Mouse (Mus musculus) erythroblast, adult 5-6 weeks (primary cell): ENCODE data around the gene Sdhd. TPM values are rescaled to one million over a fixed set of nuclear protein-coding genes. Genes with fewer than 3 reads are reported as not detected.

ENCODE experiments used
- ATAC-seq: replicated peaks from 2 replicates; pipeline ENCODE4 v1.8.0; 2016; ENCODE audit warnings: moderate number of reproducible peaks, mild to moderate bottlenecking, moderate TSS enrichment, inconsistent platforms; ENCODE audit not compliant: poor library complexity, low FRiP score, severe bottlenecking
- total RNA-seq, 2 experiments: library from RNA; stranded (forward) in 1 of 2; stranded (reverse) in 1 of 2; fragments of 150-400 nt in 1 of 2; fragments of 200-764, 138-1000 nt in 1 of 2; gene quantifications; 2 replicates each; pipeline versions ENCODE4 v1.2.3 to v1.2.4; 2015 to 2017; ENCODE audit warnings: low replicate concordance in 2 of 2

The Sdhd gene
- total RNA-seq, 2 experiments from 2014 or later = 26.2 to 50.0 TPM

DNA sequence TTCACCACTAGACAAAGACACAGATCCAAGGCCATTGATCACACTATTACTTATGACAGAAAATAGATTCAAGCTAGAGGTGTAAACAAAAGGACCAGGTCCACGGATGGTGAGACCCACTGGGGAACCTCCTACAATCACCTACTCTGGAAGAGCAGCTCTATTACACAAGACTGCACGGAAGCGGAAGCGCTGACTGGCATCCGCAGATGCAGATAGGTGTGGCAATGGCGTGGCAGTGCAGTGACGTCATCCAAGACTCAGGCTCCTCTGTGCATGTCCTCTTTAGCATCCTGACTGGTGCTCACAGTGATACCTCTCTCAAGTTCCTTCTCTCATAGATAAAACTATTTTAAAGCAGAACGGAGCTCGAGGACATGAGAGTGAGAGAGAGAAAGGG lies 10.7 kb downstream of the Sdhd start:
- ATAC-seq = no peak

DNA sequence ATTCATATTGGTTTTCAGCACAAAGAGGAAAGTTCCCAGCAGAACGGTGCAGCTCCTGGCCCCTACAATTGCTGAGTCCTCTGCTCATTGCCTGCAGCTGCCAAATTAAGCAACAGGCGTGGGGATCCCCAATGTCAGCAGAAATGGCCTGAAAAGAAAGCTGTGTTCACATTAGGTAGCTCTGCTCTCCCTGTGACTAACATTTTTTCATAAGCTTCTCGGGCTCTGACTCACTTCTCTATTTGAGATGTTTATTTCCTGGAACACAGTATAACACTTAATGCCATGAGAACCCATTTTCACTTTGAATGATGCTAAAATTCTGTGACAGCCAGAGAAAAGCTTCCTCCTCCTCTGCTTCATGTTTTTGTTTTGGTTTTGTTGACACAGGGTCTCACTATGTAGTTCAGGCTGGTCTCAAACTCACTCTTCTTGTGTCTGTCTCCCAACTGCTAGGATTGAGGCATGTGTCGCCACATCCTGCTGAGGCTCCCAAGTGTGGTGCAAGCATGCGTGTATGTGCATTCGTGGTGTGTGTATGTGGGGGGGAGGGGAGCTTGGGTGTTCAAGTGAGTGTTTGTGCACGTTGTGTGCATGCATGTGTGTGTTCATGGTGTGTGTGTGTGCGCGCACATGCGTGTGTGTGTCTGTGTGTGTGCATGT lies 12.6 kb downstream of the Sdhd start:
- no peak for ATAC-seq

DNA sequence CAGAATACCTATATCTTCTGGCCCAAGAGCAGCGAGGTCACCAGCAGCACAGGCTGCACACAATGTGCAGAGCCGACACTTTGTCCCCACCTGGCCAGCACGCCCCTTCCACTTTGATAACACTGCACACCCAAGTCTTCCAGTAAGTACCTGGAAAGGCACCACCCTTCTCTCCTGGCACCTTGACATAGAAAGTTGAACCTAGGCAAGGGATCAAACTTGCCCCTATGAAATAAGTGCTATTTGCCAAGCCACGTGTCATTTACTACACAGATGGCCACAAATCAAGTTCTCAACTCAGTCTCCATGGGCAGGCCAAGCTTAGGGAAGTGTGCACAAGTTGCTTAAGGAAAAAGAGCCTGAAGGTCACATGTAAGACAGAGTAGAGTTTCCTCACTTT lies 16.7 kb downstream of the Sdhd start:
- ATAC-seq = no peak

DNA sequence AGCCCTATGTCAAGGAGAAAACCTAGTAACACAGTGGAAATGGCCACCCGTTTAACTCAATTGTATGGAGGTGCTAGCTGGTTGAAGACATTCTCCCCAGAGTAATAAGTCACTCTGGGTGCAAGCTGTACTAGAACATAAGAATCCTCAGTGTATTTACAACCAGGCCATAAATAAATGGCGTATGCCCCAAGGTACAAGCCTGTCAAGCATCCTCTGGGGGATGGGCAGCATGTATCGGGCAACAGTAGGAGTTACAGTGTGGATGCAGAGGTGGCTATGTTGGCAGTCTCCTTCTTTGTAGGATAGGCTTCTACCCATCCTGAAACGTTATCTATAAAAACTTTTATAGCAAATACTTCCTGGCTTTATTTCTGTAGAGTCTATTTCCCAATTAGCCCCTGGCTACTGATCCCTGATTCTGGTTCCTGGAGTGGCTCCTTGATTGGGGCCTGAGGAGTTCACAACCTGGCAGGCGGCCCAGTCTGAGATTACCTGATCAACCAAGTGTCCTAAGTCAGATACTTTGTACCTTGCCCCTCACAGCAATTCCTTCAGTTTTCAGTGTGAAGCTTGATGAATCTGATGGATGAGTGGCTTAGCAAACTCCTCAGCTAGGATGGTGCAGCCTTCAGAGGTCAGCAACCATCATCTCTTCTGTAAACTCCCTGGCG lies 18.3 kb downstream of the Sdhd start:
- ATAC-seq = no peak

DNA sequence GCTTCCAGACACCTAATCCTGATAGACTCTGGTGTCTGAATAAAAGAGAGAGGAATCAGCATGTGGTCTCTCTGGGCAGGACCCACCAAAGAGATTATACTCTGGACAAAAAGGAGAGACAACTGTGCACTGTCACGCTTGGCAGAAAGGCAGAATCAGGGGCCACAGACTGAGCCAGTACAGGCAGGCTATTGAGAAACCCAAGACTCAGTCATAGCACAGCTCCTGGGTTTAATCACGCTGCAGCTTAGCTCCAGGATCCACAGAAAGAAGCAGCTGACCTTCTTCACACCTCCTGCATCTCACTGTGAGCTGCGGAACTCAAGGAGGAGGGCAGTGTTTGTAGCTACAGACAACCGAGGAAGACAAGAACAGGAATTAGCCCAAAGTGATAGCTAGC lies 23.2 kb downstream of the Sdhd start:
- no peak for ATAC-seq

DNA sequence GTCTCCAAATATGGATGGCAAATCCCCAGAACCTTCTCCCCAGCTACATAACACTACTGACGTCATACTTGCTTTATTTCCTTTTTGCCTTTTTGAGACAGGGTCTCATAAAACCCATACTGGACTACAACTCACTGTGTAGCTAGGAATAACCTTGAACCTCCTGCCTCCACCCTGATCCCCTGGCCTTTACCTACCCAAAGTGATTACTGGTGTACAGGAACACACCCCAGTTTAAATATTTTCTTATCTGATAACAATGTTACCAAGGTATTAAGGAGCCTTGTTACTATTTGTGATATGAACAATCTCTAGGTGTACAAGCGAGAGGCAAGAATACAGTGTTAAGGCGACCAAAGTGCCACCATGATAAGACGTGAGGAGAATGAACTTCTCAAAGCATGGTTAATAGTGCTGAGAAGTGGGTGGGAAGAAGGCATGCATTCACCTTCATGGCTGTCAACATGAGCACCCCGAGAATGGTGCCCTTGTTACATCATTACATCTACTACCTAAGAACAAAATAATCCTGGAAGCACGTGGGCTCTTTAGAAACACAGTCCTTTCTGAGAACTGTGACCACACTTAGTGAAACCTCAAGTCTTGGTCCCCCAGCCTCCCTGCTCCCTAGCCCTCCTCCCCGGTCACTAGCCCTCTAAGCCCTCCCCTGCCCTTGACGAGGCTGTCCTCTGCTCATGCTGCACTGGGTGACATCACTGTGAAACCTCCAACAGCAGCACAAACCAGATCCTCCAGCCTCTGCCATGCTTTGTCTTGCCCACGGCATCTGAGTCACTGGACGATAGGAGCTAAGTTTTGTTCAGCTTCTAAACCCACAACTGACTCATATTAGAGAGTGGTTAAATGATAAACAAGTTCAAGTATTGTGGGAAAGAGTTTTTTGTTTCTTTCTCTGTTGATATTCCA lies 33.8 kb downstream of the Sdhd start:
- no peak for ATAC-seq

DNA sequence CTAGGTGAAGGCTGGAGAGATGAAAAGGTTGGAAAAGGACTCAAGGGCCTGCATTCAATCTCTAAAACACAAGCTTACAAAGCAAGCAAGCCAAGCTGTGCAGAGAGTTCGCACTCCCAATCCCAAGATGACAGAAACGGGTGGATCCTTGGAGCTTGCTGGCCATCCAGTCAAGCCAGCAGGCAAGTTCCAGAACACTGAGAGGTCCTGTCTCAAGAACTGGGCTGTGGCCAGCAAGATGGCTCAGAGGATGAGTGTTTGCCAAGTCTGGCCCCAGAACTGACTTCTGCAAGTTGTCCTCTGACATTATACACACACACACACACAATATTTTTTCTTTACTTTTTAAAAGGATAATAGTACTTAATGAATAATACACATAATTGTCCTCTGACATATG lies 35.7 kb downstream of the Sdhd start:
- no peak for ATAC-seq

DNA sequence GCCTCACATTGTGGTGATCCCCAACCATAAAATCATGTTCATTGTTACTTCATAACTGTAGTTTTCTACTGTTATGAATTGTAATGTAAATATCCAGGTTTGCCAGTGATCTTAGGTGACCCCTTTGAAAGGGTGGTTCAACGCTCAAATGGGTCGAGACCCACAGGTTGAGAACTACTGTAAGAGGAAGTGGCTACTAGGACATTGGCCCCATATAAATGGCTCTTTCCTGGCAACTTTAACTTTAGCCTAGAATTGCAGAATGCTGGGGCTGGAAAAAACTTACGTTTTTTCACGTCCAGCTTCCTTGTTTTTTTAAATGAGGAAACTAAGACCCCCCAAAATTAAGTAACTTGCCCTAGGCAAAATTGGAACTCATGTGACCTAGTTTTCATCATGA lies 36.2 kb downstream of the Sdhd start:
- no peak for ATAC-seq

DNA sequence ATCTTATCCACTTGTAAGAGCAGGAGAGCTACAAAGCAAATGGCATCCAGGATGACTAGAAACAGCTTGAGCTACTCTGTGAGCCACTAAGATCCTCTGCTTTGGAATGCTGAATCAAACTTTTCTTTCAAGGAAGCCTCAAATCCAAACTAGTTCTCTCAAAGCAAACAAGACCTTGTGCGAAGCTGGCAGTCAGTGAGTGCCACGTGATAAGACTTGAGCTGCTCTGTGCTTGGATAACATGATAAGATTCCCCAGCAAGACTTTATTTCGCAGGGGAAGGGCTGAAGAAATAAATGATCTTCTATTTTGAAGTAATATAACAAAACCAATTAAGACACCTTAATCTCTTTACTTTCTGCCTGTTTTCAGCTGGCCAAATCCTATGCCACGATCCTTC lies 37.7 kb downstream of the Sdhd start:
- no peak for ATAC-seq

DNA sequence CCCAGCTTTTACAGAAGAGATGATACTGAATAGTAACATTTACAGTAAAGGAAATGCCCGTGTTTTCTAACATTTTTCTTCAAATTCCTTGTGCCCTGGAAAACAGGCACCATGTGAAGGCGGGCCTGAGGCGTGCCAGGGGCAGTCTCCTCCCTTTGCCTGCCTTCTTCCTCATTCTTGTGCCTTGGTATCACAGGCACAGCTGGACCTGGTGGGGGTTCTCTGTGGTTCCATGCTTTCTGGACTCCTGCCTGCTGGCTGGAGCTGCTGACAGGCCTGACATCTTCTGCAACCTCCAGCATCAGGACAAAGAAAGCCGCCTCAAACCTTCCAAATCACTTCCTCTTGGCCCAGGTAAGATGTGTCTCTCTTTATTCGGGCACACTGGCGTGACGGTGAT lies 38.4 kb downstream of the Sdhd start:
- no peak for ATAC-seq

DNA sequence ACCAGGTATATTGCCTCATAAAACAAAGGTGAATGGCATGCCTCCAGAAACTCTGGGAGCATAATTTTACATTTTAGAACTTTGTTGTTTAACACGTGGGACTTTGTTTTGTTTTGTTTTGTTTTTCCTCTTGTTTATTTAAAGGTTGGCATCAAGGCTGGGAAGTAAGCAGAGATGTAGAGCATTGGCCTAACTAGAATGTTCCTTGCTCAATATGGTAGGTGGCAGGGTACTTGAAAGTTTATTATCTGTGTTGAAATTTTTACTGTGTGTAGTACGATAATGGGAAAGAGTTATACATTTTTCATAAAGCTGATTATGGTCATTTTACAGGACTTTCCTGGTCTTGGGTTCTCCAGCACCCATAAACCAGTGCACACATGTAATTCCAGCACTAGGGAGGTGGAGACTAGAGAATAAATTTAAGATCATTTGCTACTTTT lies 41.7 kb downstream of the Sdhd start:
- ATAC-seq = no peak

DNA sequence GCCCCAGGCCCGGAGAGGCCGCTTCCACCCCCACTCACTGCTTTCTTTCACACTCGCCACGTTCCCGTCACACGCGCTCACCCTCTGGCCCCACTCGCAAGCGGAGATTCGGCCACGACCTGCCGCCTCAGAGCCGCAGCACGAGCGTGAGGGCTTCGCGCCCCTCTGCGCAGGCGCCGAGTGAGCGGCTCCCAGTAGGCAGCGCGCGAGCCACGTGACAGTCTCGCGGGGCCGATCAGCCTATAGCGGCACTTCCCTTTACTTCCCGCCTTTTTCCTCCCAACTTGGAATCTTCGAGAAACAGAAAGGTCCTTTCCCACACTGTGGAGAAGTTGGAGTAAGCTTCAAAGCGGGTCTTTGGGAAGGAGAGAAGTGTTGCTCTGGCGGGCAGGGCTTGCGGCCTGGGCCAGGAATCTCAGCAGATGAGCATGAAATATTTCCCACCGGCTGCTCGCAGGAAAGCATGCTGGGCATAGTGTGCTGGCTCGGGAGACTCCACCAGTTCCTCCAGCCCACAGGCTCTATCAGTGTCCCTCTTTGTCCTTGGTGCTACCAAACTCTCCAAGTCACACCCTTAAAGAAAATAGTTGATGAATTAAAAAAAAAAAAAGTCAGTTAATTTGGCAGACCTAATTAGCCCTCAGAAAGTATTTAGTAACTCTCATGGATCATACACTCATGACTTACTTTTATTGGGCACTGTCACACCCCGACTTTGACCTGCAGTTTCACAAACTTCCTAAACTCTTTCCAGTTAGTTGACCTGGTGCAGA lies 42.3 kb downstream of the Sdhd start, which contains the start of gene Tex12:
Gene Tex12, minus strand, starts transcription at position 181 of the 773 bp plus-strand sequence.
- no peak for ATAC-seq

DNA sequence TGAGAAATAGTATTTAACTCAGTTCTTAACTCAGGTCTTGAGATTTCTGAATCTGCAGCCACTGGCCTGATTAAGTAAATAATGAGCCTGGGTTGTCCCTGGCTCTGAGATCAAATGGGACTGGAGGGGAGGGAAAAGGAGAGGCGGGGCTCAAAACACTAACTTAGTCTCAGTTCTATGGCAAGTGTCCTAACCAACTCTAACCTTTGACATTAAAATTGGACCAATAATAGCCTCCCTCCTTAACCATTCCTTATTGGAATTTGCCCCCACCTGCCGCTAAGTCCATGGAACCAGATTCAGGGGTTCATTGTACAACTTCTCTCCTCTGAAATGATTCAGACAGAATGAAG lies 48.5 kb downstream of the Sdhd start, which contains the start of gene Bco2:
Gene Bco2, minus strand, starts transcription at position 88 of the 353 bp plus-strand sequence.
- ATAC-seq = no peak

DNA sequence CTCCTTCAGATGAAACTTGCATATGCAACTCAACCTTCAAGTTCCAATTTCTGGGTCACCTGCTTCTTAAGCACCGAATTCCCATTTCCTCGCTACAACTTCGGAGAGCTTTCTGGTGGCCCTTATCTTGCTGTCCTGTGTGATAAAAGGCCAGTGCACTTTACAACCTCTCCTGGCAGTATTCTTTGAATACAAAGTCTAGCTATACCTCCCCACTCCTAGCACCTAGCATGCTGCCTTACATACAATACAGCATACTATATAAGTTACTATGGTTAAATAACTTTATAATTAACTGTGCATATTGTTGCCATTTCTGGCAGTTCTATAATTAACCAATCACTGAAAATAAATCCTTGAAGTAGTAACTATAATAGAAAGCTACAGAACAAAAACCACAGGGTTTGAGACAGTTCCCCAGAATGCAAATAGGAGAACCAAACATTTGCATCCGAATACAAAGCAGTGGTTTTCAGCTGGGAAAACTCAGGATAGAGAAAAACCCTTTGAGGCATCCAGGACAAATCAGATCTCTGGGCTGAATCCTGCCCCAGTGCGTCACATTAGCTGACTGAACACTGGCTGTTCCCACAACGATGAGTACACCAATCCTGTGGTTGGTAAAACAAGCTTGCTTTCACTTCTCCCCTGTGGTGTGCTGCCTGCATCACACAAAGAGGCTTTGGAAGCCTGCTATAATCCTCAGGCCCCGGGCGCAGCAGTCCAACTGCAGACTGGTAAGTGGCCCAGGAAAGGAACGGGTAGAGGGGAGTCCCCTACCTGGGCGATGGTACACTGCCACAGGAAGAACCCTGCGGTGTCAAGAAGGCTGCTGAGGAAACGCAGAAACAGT lies 49.1 kb downstream of the Sdhd start, which contains the start of gene Il18:
Gene Il18, plus strand, starts transcription at position 587 of the 853 bp plus-strand sequence.
- ATAC-seq = no peak

DNA sequence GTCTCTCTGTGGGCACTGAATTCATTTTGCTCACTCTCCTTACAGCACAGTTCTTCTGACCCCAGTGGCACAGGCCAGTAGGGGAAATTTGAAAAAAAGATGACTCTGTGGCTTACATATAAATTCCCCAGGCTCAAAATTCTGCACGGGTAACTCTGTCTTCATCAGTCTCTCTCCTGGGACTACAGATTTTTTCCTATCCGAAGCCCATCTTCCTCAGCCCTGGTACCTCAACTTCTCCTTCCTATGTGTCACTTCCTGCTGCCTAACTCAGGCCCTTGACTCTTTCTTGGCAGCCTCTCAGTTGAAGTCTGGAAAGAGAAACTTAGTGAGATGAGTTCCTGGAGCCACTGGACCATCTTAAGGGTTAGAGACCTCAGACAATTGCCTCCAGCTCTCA lies 50.1 kb downstream of the Sdhd start:
- no peak for ATAC-seq

DNA sequence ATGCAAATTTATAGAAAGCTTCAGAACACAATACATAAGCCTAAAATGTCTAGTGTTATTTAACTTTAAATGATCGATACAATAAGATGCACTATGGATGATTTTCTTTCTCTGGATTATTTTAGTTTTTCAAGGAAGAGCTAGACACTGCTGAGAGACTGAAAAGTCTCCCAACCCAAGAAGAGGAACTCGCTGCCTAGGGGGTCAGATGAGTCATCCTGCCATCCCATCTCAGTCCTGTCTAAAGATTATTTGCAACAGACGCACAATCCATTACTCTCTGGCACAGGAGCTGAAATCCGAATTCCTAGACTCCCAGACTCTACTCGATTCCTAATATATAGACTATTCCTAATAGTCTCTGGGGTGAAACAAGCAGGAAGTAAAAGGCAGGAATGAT lies 51.4 kb downstream of the Sdhd start:
- no peak for ATAC-seq

DNA sequence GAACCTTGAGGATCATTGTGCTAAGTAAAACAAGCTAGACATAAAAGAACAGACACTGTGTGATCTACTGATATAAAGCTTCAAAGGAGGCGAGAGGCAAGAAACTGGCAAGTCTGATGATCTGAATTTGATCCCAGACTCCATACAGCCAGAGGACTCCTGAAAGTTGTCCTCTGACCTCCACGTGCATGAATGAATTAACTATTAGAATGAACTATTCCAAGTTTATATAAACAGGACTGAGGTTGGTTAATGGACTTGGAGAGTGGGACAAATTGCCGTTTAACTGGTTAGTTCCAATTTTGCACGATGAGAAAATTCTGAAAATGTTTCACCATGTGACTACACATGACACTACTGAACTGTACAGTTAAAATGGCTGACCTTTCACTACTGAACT lies 54.7 kb downstream of the Sdhd start:
- ATAC-seq = no peak

DNA sequence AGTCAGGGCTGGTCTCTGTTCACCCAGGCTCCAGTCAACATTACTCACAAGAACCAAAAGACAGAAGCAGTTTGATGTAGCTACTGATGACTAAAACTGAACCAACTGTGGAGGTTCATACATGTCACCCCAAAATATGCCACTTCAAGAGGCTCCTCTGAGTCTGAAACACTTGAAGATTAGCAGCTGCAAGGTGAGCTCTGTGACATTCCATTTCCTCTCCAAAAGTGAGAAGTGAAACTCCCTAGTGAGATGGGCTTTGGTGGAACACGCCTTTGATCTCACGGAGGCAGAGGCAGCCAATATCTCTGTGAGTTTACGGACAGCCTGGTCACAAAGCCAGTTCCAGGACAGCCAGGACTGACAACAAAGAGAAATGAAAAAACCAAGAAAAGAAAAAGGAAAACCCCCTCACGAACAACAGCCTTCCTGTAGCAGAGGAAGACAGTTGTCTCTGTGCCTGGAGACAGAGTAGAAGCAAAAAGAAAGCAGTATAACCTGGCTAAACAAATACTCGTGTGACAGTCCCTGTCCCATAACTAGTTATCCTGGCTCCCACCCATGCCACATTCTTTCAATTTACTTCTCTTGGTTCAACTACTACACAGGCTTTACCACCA lies 55.6 kb downstream of the Sdhd start:
- no peak for ATAC-seq
